Mouse (Mus musculus) midbrain, embryonic 12.5 days (tissue): ENCODE results near the gene Tiam2. TPM values are rescaled to one million over a fixed set of nuclear protein-coding genes. Genes with fewer than 3 reads are reported as not detected.
A peak's percentile ranks its signal among the peaks of the same experiment; 100 is the strongest.

Source experiments
- ATAC-seq: fragments of 200-750 bp; cut with Nextera tagmentation; 2 replicates; pipeline ENCODE4 v1.8.0; 2017; ENCODE audit warnings: low read depth, moderate TSS enrichment, moderate library complexity; ENCODE audit not compliant: low FRiP score
- H3K27ac ChIP-seq: fragments of 300-500 bp; sonication (generic); replicated peaks from 2 replicates; pipeline ENCODE4 v1.5.1; 2016; ENCODE audit warnings: mild to moderate bottlenecking
- H3K27me3 ChIP-seq: fragments of 300-500 bp; sonication (generic); 2 replicates; pipeline ENCODE4 v1.6.1; 2016; ENCODE audit warnings: mild to moderate bottlenecking
- H3K36me3 ChIP-seq: fragments of 300-500 bp; sonication (generic); 2 replicates; pipeline ENCODE4 v1.6.1; 2016
- H3K4me1 ChIP-seq: fragments of 300-500 bp; sonication (generic); 2 replicates; pipeline ENCODE4 v1.6.1; 2016
- H3K4me2 ChIP-seq: fragments of 300-500 bp; sonication (generic); replicated peaks from 2 replicates; pipeline ENCODE4 v1.6.1; 2016; ENCODE audit warnings: mild to moderate bottlenecking, moderate library complexity
- H3K4me3 ChIP-seq: fragments of 300-500 bp; sonication (generic); 2 replicates; pipeline ENCODE4 v1.5.1; 2016; ENCODE audit warnings: mild to moderate bottlenecking
- H3K9ac ChIP-seq: fragments of 300-500 bp; sonication (generic); replicated peaks from 2 replicates; pipeline ENCODE4 v1.6.1; 2016; ENCODE audit warnings: mild to moderate bottlenecking, moderate library complexity
- H3K9me3 ChIP-seq: fragments of 300-500 bp; sonication (generic); 2 replicates; pipeline ENCODE4 v1.6.1; 2016; ENCODE audit warnings: mild to moderate bottlenecking
- WGBS: fragments of 180-500 bp; shearing (Covaris S2); methylation state at CpG from one replicate; pipeline ENCODE4 v1.1.7; 2016; 5-methylcytosine and 5-hydroxymethylcytosine counted together
- polyA plus RNA-seq: library from polyadenylated mRNA; unstranded; fragments of >200 nt; fragmentation: Nextera tagmentation; extraction: Ambion mirVana; gene quantifications from 2 replicates; pipeline ENCODE4 v1.2.1, GENCODE M21; 2016

Gene Tiam2
- polyA plus RNA-seq, 1 experiment from 2014 or later = 5.1 TPM

GRCm38 (mm10) chr17:3495576-3495975 lies 169.2 kb downstream of the Tiam2 start:
- H3K4me1 ChIP-seq = no peaks in the 10 kb centered on the region
- H3K9me3 ChIP-seq = no peaks in the 10 kb centered on the region
- H3K9ac ChIP-seq = no peak overlapping the region
- H3K27me3 ChIP-seq = no peaks in the 10 kb centered on the region
- no peak overlapping the region for H3K4me2 ChIP-seq
- ATAC-seq = no peak
- 77% methylated on average over 2 of the region's 2 CpGs for WGBS
- no peak overlapping the region for H3K4me3 ChIP-seq
- H3K27ac ChIP-seq = no peak overlapping the region
- H3K36me3 ChIP-seq = no peaks in the 10 kb centered on the region

- Histone ChIP-seq H3K4me2 (no peak overlapping the region), H3K9ac (no peak overlapping the region), H3K36me3 (no peaks in the 10 kb centered on the region), H3K4me1 (no peaks in the 10 kb centered on the region), H3K4me3 (no peak overlapping the region), H3K9me3 (no peaks in the 10 kb centered on the region), H3K27me3 (no peaks in the 10 kb centered on the region), H3K27ac (no peak overlapping the region)
- WGBS = 91% methylated on average over 3 of the region's 3 CpGs
- no peak for ATAC-seq
These were observed 169.7 kb downstream of the Tiam2 start for GRCm38 (mm10) chr17:3496080-3496479.

GRCm38 (mm10) chr17:3498086-3498485 lies 171.7 kb downstream of the Tiam2 start:
- no peak overlapping the region for H3K4me3 ChIP-seq
- H3K4me1 ChIP-seq = no peaks in the 10 kb centered on the region
- no peaks in the 10 kb centered on the region for H3K27me3 ChIP-seq
- no peak overlapping the region for H3K9ac ChIP-seq
- no peak for ATAC-seq
- H3K36me3 ChIP-seq = no peaks in the 10 kb centered on the region
- WGBS = 29% methylated on average over 3 of the region's 3 CpGs
- no peak overlapping the region for H3K4me2 ChIP-seq
- H3K9me3 ChIP-seq = no peaks in the 10 kb centered on the region
- H3K27ac ChIP-seq = no peak overlapping the region

- Histone ChIP-seq H3K27ac (no peak overlapping the region), H3K9me3 (no peaks in the 10 kb centered on the region), H3K9ac (no peak overlapping the region), H3K27me3 (no peaks in the 10 kb centered on the region), H3K4me1 (no peaks in the 10 kb centered on the region), H3K4me2 (no peak overlapping the region), H3K36me3 (no peaks in the 10 kb centered on the region), H3K4me3 (no peak overlapping the region)
- WGBS = 94% methylated on average over 3 of the region's 3 CpGs
- ATAC-seq = no peak
These were observed 172.2 kb downstream of the Tiam2 start for GRCm38 (mm10) chr17:3498580-3498979.

- 96% methylated on average over 8 of the region's 8 CpGs for WGBS
- no peaks in the 10 kb centered on the region for H3K4me1 ChIP-seq
These were observed 173.1 kb downstream of the Tiam2 start for GRCm38 (mm10) chr17:3499468-3499867.

GRCm38 (mm10) chr17:3500076-3500475 lies 173.7 kb downstream of the Tiam2 start:
- 94% methylated on average over 6 of the region's 6 CpGs for WGBS
- Histone ChIP-seq H3K36me3 (no peaks in the 10 kb centered on the region), H3K27me3 (no peaks in the 10 kb centered on the region), H3K4me3 (no peak overlapping the region), H3K27ac (no peak overlapping the region), H3K9ac (no peak overlapping the region), H3K4me1 (no peaks in the 10 kb centered on the region), H3K4me2 (no peak overlapping the region), H3K9me3 (no peaks in the 10 kb centered on the region)
- ATAC-seq = no peak

More at GRCm38 (mm10) chr17:3499468-3499867, 173.1 kb downstream of the Tiam2 start:
- H3K36me3 ChIP-seq = no peaks in the 10 kb centered on the region
- H3K27ac ChIP-seq = no peak overlapping the region
- H3K4me3 ChIP-seq = no peak overlapping the region
- no peaks in the 10 kb centered on the region for H3K9me3 ChIP-seq
- ATAC-seq = no peak
- no peak overlapping the region for H3K9ac ChIP-seq
- no peak overlapping the region for H3K4me2 ChIP-seq
- H3K27me3 ChIP-seq = no peaks in the 10 kb centered on the region

GRCm38 (mm10) chr17:3500936-3501335 lies 174.6 kb downstream of the Tiam2 start:
- no peak overlapping the region for H3K9ac ChIP-seq
- H3K4me1 ChIP-seq = no peaks in the 10 kb centered on the region
- no peaks in the 10 kb centered on the region for H3K36me3 ChIP-seq
- H3K4me3 ChIP-seq = no peak overlapping the region
- ATAC-seq = no peak
- no peak overlapping the region for H3K27ac ChIP-seq
- no peaks in the 10 kb centered on the region for H3K9me3 ChIP-seq
- WGBS = 82% methylated on average over 4 of the region's 4 CpGs
- no peaks in the 10 kb centered on the region for H3K27me3 ChIP-seq
- H3K4me2 ChIP-seq = no peak overlapping the region

- WGBS = 61% methylated on average over 1 of the region's 1 CpGs
- H3K4me1 ChIP-seq = no peaks in the 10 kb centered on the region
- no peak overlapping the region for H3K4me2 ChIP-seq
- no peaks in the 10 kb centered on the region for H3K9me3 ChIP-seq
- no peaks in the 10 kb centered on the region for H3K36me3 ChIP-seq
- no peaks in the 10 kb centered on the region for H3K27me3 ChIP-seq
- H3K9ac ChIP-seq = no peak overlapping the region
- no peak overlapping the region for H3K4me3 ChIP-seq
- ATAC-seq = no peak
- no peak overlapping the region for H3K27ac ChIP-seq
These were observed 179.3 kb downstream of the Tiam2 start for GRCm38 (mm10) chr17:3505711-3506110.

GRCm38 (mm10) chr17:3506508-3506907 lies 180.1 kb downstream of the Tiam2 start:
- 90% methylated on average over 8 of the region's 8 CpGs for WGBS

GRCm38 (mm10) chr17:3509841-3510240 lies 183.5 kb downstream of the Tiam2 start:
- 13% methylated on average over 1 of the region's 1 CpGs for WGBS
- peak; percentile 79 for ATAC-seq
- Histone ChIP-seq H3K27ac (no peak overlapping the region), H3K27me3 (no peaks in the 10 kb centered on the region), H3K4me3 (no peak overlapping the region), H3K9ac (no peak overlapping the region), H3K4me1 (no peaks in the 10 kb centered on the region), H3K4me2 (no peak overlapping the region), H3K9me3 (no peaks in the 10 kb centered on the region), H3K36me3 (no peaks in the 10 kb centered on the region)

More at GRCm38 (mm10) chr17:3506508-3506907, 180.1 kb downstream of the Tiam2 start:
- Histone ChIP-seq H3K9me3 (no peaks in the 10 kb centered on the region), H3K4me2 (no peak overlapping the region), H3K36me3 (no peaks in the 10 kb centered on the region), H3K9ac (no peak overlapping the region), H3K27me3 (no peaks in the 10 kb centered on the region), H3K4me3 (no peak overlapping the region), H3K27ac (no peak overlapping the region), H3K4me1 (no peaks in the 10 kb centered on the region)
- no peak for ATAC-seq

GRCm38 (mm10) chr17:3514316-3514715 lies 187.9 kb downstream of the Tiam2 start:
- ATAC-seq = no peak
- no peak overlapping the region for H3K4me3 ChIP-seq
- H3K27ac ChIP-seq = no peak overlapping the region
- H3K9ac ChIP-seq = no peak overlapping the region
- H3K4me1 ChIP-seq = no peaks in the 10 kb centered on the region
- no peaks in the 10 kb centered on the region for H3K9me3 ChIP-seq
- H3K36me3 ChIP-seq = 0 out of 2 replicates have a peak, but pooled peaks cover 5% of the 10 kb centered on the region
- no peak overlapping the region for H3K4me2 ChIP-seq
- WGBS = 92% methylated on average over 5 of the region's 5 CpGs
- no peaks in the 10 kb centered on the region for H3K27me3 ChIP-seq

- no peak for ATAC-seq
- Histone ChIP-seq H3K4me2 (no peak overlapping the region), H3K9me3 (no peaks in the 10 kb centered on the region), H3K4me1 (no peaks in the 10 kb centered on the region), H3K27me3 (no peaks in the 10 kb centered on the region), H3K27ac (no peak overlapping the region), H3K4me3 (no peak overlapping the region), H3K9ac (no peak overlapping the region), H3K36me3 (0 out of 2 replicates have a peak, but pooled peaks cover 5% of the 10 kb centered on the region)
- WGBS = 91% methylated on average over 8 of the region's 8 CpGs
These were observed 189.5 kb downstream of the Tiam2 start for GRCm38 (mm10) chr17:3515851-3516250.

GRCm38 (mm10) chr17:3516406-3516805 lies 190.0 kb downstream of the Tiam2 start:
- 36% methylated on average over 9 of the region's 9 CpGs for WGBS
- ATAC-seq = no peak
- Histone ChIP-seq H3K27me3 (no peaks in the 10 kb centered on the region), H3K4me2 (no peak overlapping the region), H3K9me3 (no peaks in the 10 kb centered on the region), H3K36me3 (0 out of 2 replicates have a peak, but pooled peaks cover 5% of the 10 kb centered on the region), H3K4me1 (no peaks in the 10 kb centered on the region), H3K4me3 (no peak overlapping the region), H3K9ac (no peak overlapping the region), H3K27ac (no peak overlapping the region)
